Mouse (Mus musculus) left cerebral cortex, postnatal 25 days (tissue): Measurements from ENCODE around the gene Galns. TPM values are rescaled to one million over a fixed set of nuclear protein-coding genes. Genes with fewer than 3 reads are reported as not detected.

ENCODE experiments used
- DNase-seq, 2 experiments: peaks; one replicate each; pipeline ENCODE4 v3.0.0; 2022; ENCODE audit warnings: low spot score in 2 of 2, mixed read lengths in 1 of 2
- intact Hi-C: fragments of 180-260 bp; cut with DNase I; formaldehyde crosslinking; loops from one replicate; pipeline ENCODE4 v1.15.1; 2025
- total RNA-seq, 2 experiments: library from RNA; stranded (reverse); gene quantifications; 2 replicates each; pipeline ENCODE4 v1.2.3; 2021

Gene Galns
- total RNA-seq, 2 experiments from 2014 or later: 7.4 to 9.1 TPM

GRCm38 (mm10) chr8:122572751-122573150 lies 38.5 kb downstream of the Galns start:
- no peak for DNase-seq
- intact Hi-C loops: no loop called here

GRCm38 (mm10) chr8:122571750-122572267 lies 39.5 kb downstream of the Galns start:
- DNase-seq: no peak
- intact Hi-C loops: no loop called here

- DNase-seq: no peak
- intact Hi-C loops: no loop called here
Measured at GRCm38 (mm10) chr8:122571153-122571552, 40.1 kb downstream of the Galns start.

- intact Hi-C loops: no loop called here
- DNase-seq: no peak
Measured at GRCm38 (mm10) chr8:122569996-122570395, 41.3 kb downstream of the Galns start.

- no peak for DNase-seq
- intact Hi-C loops: no loop called here
Measured at GRCm38 (mm10) chr8:122569329-122569728, 41.9 kb downstream of the Galns start.

GRCm38 (mm10) chr8:122568881-122569309 lies 42.4 kb downstream of the Galns start:
- no peak for DNase-seq
- intact Hi-C loops: no loop called here

GRCm38 (mm10) chr8:122568109-122568504 lies 43.2 kb downstream of the Galns start:
- intact Hi-C loops: no loop called here
- no peak for DNase-seq

GRCm38 (mm10) chr8:122567361-122568108 lies 43.7 kb downstream of the Galns start, which contains the start of gene Cdt1:
Gene Cdt1, plus strand, starts transcription at chr8:122568015.
- DNase-seq: peak; percentile 96 to 98
- intact Hi-C loops: no loop called here

- intact Hi-C loops: no loop called here
Measured at GRCm38 (mm10) chr8:122566766-122567165, 44.5 kb downstream of the Galns start.

GRCm38 (mm10) chr8:122564363-122565352 lies 46.6 kb downstream of the Galns start:
- DNase-seq: no peak
- intact Hi-C loops: no loop called here

More at GRCm38 (mm10) chr8:122566766-122567165, 44.5 kb downstream of the Galns start:
- DNase-seq: no peak

GRCm38 (mm10) chr8:122561199-122561598 lies 50.1 kb downstream of the Galns start:
- intact Hi-C loops: no loop called here
- no peak for DNase-seq

- no peak for DNase-seq
- intact Hi-C loops: no loop called here
Measured at GRCm38 (mm10) chr8:122558671-122559349, 52.5 kb downstream of the Galns start.

GRCm38 (mm10) chr8:122557248-122558038 lies 53.8 kb downstream of the Galns start:
- DNase-seq: no peak
- intact Hi-C loops: no loop called here

- intact Hi-C loops: no loop called here
- peak in 1 of 2 experiments; percentile 55 for DNase-seq
Measured at GRCm38 (mm10) chr8:122556030-122557009, 54.9 kb downstream of the Galns start.

- intact Hi-C loops: loop anchor here (5.0 kb wide), 1 partner anchor 112 kb away; the partner anchor contains the start of gene Mvd
- peak; percentile 76 to 83 for DNase-seq
Measured at GRCm38 (mm10) chr8:122554786-122555185, 56.5 kb downstream of the Galns start.

GRCm38 (mm10) chr8:122551265-122552051 lies 59.8 kb downstream of the Galns start, which contains the start of gene Piezo1:
Gene Piezo1, minus strand, starts transcription at chr8:122551329.
- peak; percentile 77 to 84 for DNase-seq
- intact Hi-C loops: loop anchor here (1.0 to 5.0 kb wide), 2 partner anchors 50 to 109 kb away; partner anchors contain the start of gene Mvd

GRCm38 (mm10) chr8:122550995-122551264 lies 60.3 kb downstream of the Galns start:
- DNase-seq: no peak
- intact Hi-C loops: loop anchor here (1.0 to 5.0 kb wide), 2 partner anchors 50 to 109 kb away; partner anchors contain the start of gene Mvd
